Mouse (Mus musculus): ENCODE results near the gene Slc9a8.

GRCm38 (mm10) chr2:167436371-167436770 lies 14.9 kb downstream of the Slc9a8 start:
- no peak for TF ChIP-seq CTCF (IDR thresholded peaks at IDR 0.05)
- no peak for TF ChIP-seq EP300 (IDR thresholded peaks at IDR 0.05)
